Mouse (Mus musculus) E14TG2a.4 (cell line): ENCODE data around the gene Fn1.

Source experiments
- CTCF ChIP-seq: conservative IDR thresholded peaks from 2 replicates; pipeline ENCODE4 v1.5.1; 2014; ENCODE audit warnings: low read length
- NANOG ChIP-seq: IDR thresholded peaks from 2 replicates; pipeline ENCODE4 v1.6.1; 2014; ENCODE audit warnings: borderline replicate concordance, low read length, mixed read lengths

DNA sequence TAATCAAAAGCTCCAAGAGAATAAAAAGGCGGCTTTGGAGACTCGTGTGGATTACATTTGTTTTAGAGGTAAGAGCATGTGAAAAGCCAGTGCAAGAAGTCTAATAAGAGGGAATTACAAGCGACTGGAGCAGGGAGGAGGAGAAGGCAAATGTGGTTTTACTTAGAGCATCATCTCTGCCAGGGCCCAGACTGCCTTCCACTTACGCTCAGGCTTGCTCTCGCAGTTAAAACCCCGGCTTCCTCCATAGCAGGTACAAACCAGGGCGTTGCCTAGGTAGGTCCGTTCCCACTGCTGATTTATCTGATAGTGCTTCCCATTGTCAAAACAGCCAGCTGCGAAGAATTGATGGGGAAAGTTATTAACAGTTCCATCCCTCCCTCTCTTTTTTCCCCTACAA, 1.7 kb downstream of the Fn1 start:
- TF ChIP-seq CTCF (no peak), NANOG (no peak)
